Mouse (Mus musculus): ENCODE measurements at regions not wholly inside any gene's neighbourhood (a gene's known extent, or its start where the extent isn't known, plus 50 kb on each side); places are given as distances from the start of the nearest gene placed in this dataset.

GRCm38 (mm10) chr10:84110372-84110985 lies 329.9 kb downstream of the Nuak1 start:
- TF ChIP-seq CTCF (IDR thresholded peaks at IDR 0.05; ENCODE audit: borderline replicate concordance, extremely low read depth, insufficient read depth, insufficient read length) = no peak
- no peak for TF ChIP-seq POLR2A (IDR thresholded peaks at IDR 0.05; ENCODE audit: borderline replicate concordance, extremely low read depth, insufficient read depth, insufficient read length, poor library complexity, severe bottlenecking)
- peak; percentile 42 for DNase-seq (ENCODE audit: low read depth)

GRCm38 (mm10) chr10:84111502-84111901 lies 328.9 kb downstream of the Nuak1 start:
- TF ChIP-seq CTCF (IDR thresholded peaks at IDR 0.05; ENCODE audit: borderline replicate concordance, extremely low read depth, insufficient read depth, insufficient read length) = no peak
- no peak for TF ChIP-seq POLR2A (IDR thresholded peaks at IDR 0.05; ENCODE audit: borderline replicate concordance, extremely low read depth, insufficient read depth, insufficient read length, poor library complexity, severe bottlenecking)
- peak; percentile 49 for DNase-seq (ENCODE audit: low read depth)

- DNase-seq (ENCODE audit: low read depth) = no peak
- TF ChIP-seq POLR2A (IDR thresholded peaks at IDR 0.05; ENCODE audit: borderline replicate concordance, extremely low read depth, insufficient read depth, insufficient read length, poor library complexity, severe bottlenecking) (no peak), CTCF (IDR thresholded peaks at IDR 0.05; ENCODE audit: borderline replicate concordance, extremely low read depth, insufficient read depth, insufficient read length) (no peak)
Observed at GRCm38 (mm10) chr10:84111909-84112308, 328.5 kb downstream of the Nuak1 start.

- TF ChIP-seq CTCF (IDR thresholded peaks at IDR 0.05; ENCODE audit: borderline replicate concordance, extremely low read depth, insufficient read depth, insufficient read length) (no peak), POLR2A (IDR thresholded peaks at IDR 0.05; ENCODE audit: borderline replicate concordance, extremely low read depth, insufficient read depth, insufficient read length, poor library complexity, severe bottlenecking) (no peak)
Observed at GRCm38 (mm10) chr10:84119952-84120550, 320.3 kb downstream of the Nuak1 start.

GRCm38 (mm10) chr10:84137019-84137658 lies 303.3 kb downstream of the Nuak1 start:
- no peak for TF ChIP-seq POLR2A (IDR thresholded peaks at IDR 0.05; ENCODE audit: borderline replicate concordance, extremely low read depth, insufficient read depth, insufficient read length, poor library complexity, severe bottlenecking)
- no peak for TF ChIP-seq CTCF (IDR thresholded peaks at IDR 0.05; ENCODE audit: borderline replicate concordance, extremely low read depth, insufficient read depth, insufficient read length)
- no peak for DNase-seq (ENCODE audit: low read depth)

More at GRCm38 (mm10) chr10:84119952-84120550, 320.3 kb downstream of the Nuak1 start:
- no peak for DNase-seq (ENCODE audit: low read depth)

- TF ChIP-seq CTCF (IDR thresholded peaks at IDR 0.05; ENCODE audit: borderline replicate concordance, extremely low read depth, insufficient read depth, insufficient read length) (no peak), POLR2A (IDR thresholded peaks at IDR 0.05; ENCODE audit: borderline replicate concordance, extremely low read depth, insufficient read depth, insufficient read length, poor library complexity, severe bottlenecking) (no peak)
Observed at GRCm38 (mm10) chr10:84142741-84143454, 297.5 kb downstream of the Nuak1 start.

GRCm38 (mm10) chr10:84143674-84144343 lies 296.6 kb downstream of the Nuak1 start:
- TF ChIP-seq POLR2A (IDR thresholded peaks at IDR 0.05; ENCODE audit: borderline replicate concordance, extremely low read depth, insufficient read depth, insufficient read length, poor library complexity, severe bottlenecking) (no peak), CTCF (IDR thresholded peaks at IDR 0.05; ENCODE audit: borderline replicate concordance, extremely low read depth, insufficient read depth, insufficient read length) (no peak)
- no peak for DNase-seq (ENCODE audit: low read depth)

More at GRCm38 (mm10) chr10:84142741-84143454, 297.5 kb downstream of the Nuak1 start:
- DNase-seq (ENCODE audit: low read depth) = no peak

GRCm38 (mm10) chr10:84144344-84144687 lies 296.1 kb downstream of the Nuak1 start:
- DNase-seq (ENCODE audit: low read depth) = no peak
- TF ChIP-seq POLR2A (IDR thresholded peaks at IDR 0.05; ENCODE audit: borderline replicate concordance, extremely low read depth, insufficient read depth, insufficient read length, poor library complexity, severe bottlenecking) = no peak
- no peak for TF ChIP-seq CTCF (IDR thresholded peaks at IDR 0.05; ENCODE audit: borderline replicate concordance, extremely low read depth, insufficient read depth, insufficient read length)

- no peak for DNase-seq (ENCODE audit: low read depth)
- TF ChIP-seq POLR2A (IDR thresholded peaks at IDR 0.05; ENCODE audit: borderline replicate concordance, extremely low read depth, insufficient read depth, insufficient read length, poor library complexity, severe bottlenecking) (no peak), CTCF (IDR thresholded peaks at IDR 0.05; ENCODE audit: borderline replicate concordance, extremely low read depth, insufficient read depth, insufficient read length) (no peak)
Observed at GRCm38 (mm10) chr10:84147305-84147984, 293.0 kb downstream of the Nuak1 start.

- DNase-seq (ENCODE audit: low read depth) = no peak
- TF ChIP-seq POLR2A (IDR thresholded peaks at IDR 0.05; ENCODE audit: borderline replicate concordance, extremely low read depth, insufficient read depth, insufficient read length, poor library complexity, severe bottlenecking) (no peak), CTCF (IDR thresholded peaks at IDR 0.05; ENCODE audit: borderline replicate concordance, extremely low read depth, insufficient read depth, insufficient read length) (no peak)
Observed at GRCm38 (mm10) chr10:84163752-84164151, 276.6 kb downstream of the Nuak1 start.

Measured in brain, embryonic 14.5 days (tissue).